Mouse (Mus musculus): ENCODE measurements around the gene Mybpc1. TPM values are rescaled to one million over a fixed set of nuclear protein-coding genes. Genes with fewer than 3 reads are reported as not detected.

The Mybpc1 gene
- total and polyA plus RNA-seq, 3 experiments = not detected

DNA sequence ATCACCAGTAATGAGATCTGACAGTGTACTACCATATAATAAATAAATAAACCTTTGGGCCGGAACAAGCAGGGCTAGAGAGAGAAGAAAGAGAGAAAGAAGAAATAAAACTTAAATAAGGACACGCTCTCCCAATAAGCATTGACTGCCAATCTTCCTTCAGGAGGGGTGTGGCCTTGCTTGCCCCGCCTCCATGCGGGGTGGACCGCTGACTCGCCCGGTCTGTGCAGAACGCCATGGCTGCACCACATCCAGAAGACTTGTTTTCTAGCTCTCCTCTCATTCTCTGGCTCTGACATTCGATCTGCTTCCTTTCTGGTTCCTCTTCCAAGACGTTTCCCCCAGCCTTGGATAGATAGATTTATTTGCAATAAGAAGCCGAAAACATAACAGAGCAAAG lies 8.1 kb upstream of the Mybpc1 start:
- Histone ChIP-seq H3K9me3 (replicated peaks; ENCODE audit: insufficient read depth, low read length) (no peaks in the 10 kb centered on the region), H3K27ac (ENCODE audit: control insufficient read depth, low read depth, low read length) (no peak overlapping the region), H3K9ac (ENCODE audit: control insufficient read depth, low read depth, low read length, poor library complexity, severe bottlenecking) (no peak overlapping the region), H3K27me3 (ENCODE audit: control insufficient read depth in 1 of 2, insufficient read depth in 2 of 2, low read length in 2 of 2) (no peaks in the 10 kb centered on the region), H3K4me3 (ENCODE audit: control insufficient read depth in 1 of 2, insufficient read depth in 1 of 2, low read depth in 2 of 2, low read length in 2 of 2) (no peak overlapping the region), H3K4me1 (ENCODE audit: control insufficient read depth in 1 of 2, insufficient read depth in 2 of 2, low read length in 2 of 2) (no peaks in the 10 kb centered on the region), H3K36me3 (ENCODE audit: control insufficient read depth in 1 of 2, insufficient read depth in 2 of 2, low read length in 2 of 2) (no peaks in the 10 kb centered on the region), H3K79me2 (ENCODE audit: control insufficient read depth, insufficient read depth, low read length, poor library complexity) (no peaks in the 10 kb centered on the region)
- no peak for DNase-seq (ENCODE audit: low read depth, low spot score)
- TF ChIP-seq POLR2AphosphoS5 (IDR thresholded peaks at IDR 0.05; ENCODE audit: borderline replicate concordance, low read depth, low read length) (no peak), ZMIZ1 (IDR thresholded peaks at IDR 0.05; ENCODE audit: low read depth, low read length) (no peak), UBTF (IDR thresholded peaks at IDR 0.05; ENCODE audit: borderline replicate concordance, insufficient read depth, low read depth, low read length) (no peak), SMC3 (IDR thresholded peaks at IDR 0.05; ENCODE audit: low read depth, low read length) (no peak), RAD21 (IDR thresholded peaks at IDR 0.05; ENCODE audit: low read depth, low read length) (no peak), HCFC1 (IDR thresholded peaks at IDR 0.05; ENCODE audit: low read depth, low read length) (no peak), NELFE (IDR thresholded peaks at IDR 0.05; ENCODE audit: low read depth, low read length) (no peak), USF1 (IDR thresholded peaks at IDR 0.05; ENCODE audit: low read depth, low read length) (no peak), CHD2 (IDR thresholded peaks at IDR 0.05; ENCODE audit: low read length) (no peak), MAFK (IDR thresholded peaks at IDR 0.05; ENCODE audit: borderline replicate concordance, low read depth, low read length) (no peak), RCOR1 (IDR thresholded peaks at IDR 0.05; ENCODE audit: low read depth, low read length) (no peak), MAX (IDR thresholded peaks at IDR 0.05; ENCODE audit: low read length) (no peak), BHLHE40 (IDR thresholded peaks at IDR 0.05; ENCODE audit: borderline replicate concordance, low read depth, low read length) (no peak), KAT2A (conservative IDR thresholded peaks at IDR 0.05; ENCODE audit: low read depth, low read length) (no peak), POLR2AphosphoS2 (IDR thresholded peaks at IDR 0.05; ENCODE audit: low read length) (no peak), USF2 (IDR thresholded peaks at IDR 0.05; ENCODE audit: borderline replicate concordance in 1 of 2, insufficient read depth in 1 of 2, low read depth in 1 of 2, low read length in 2 of 2) (no peak), MEF2A (IDR thresholded peaks at IDR 0.05; ENCODE audit: extremely low read depth, insufficient replicate concordance, low read depth, low read length, poor library complexity, severe bottlenecking) (no peak), CTCF (IDR thresholded peaks at IDR 0.05 in 2 of 3, conservative IDR thresholded peaks at IDR 0.05 in 1 of 3; ENCODE audit: control insufficient read depth in 1 of 3, insufficient read depth in 1 of 3, low read depth in 2 of 3, low read length in 3 of 3, poor library complexity in 1 of 3, severe bottlenecking in 1 of 3) (no peak), JUND (IDR thresholded peaks at IDR 0.05; ENCODE audit: low read depth, low read length) (no peak), ZC3H11A (IDR thresholded peaks at IDR 0.05; ENCODE audit: low read depth, low read length) (no peak)

DNA sequence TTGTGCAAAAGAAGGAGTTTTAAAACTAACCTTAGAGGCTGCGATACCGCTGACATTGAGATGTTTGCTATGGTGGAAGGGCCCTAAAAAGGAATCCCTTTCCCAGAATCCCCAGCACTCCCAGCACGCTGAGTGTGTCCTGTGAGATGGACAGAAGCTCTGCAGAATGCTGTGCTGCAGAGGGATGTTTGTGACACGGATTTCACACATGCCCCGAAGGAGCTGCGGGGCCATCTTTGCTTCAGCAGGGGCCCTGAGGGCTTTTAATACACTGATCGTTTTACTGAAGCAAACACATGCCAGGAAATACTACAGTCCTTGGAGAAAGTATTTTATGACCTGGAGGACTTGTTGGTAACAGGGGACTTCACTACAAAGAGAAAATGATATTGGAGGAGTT lies 1.7 kb upstream of the Mybpc1 start:
- H3K27me3 ChIP-seq (ENCODE audit: control insufficient read depth in 1 of 2, insufficient read depth in 2 of 2, low read length in 2 of 2) = peaks cover 0 to 3% of the 10 kb centered on the region in 2 experiments; a peak in 3 of 4 replicates
- no peaks in the 10 kb centered on the region for H3K79me2 ChIP-seq (ENCODE audit: control insufficient read depth, insufficient read depth, low read length, poor library complexity)
- H3K4me1 ChIP-seq (ENCODE audit: control insufficient read depth in 1 of 2, insufficient read depth in 2 of 2, low read length in 2 of 2) = no peaks in the 10 kb centered on the region
- TF ChIP-seq CHD1 (IDR thresholded peaks at IDR 0.05; ENCODE audit: low read depth, low read length) (no peak), UBTF (IDR thresholded peaks at IDR 0.05; ENCODE audit: borderline replicate concordance, insufficient read depth, low read depth, low read length) (no peak), ZMIZ1 (IDR thresholded peaks at IDR 0.05; ENCODE audit: low read depth, low read length) (no peak), USF2 (IDR thresholded peaks at IDR 0.05; ENCODE audit: borderline replicate concordance in 1 of 2, insufficient read depth in 1 of 2, low read depth in 1 of 2, low read length in 2 of 2) (no peak), NRF1 (IDR thresholded peaks at IDR 0.05; ENCODE audit: insufficient read depth, low read depth, low read length, poor library complexity, severe bottlenecking) (no peak), CTCF (IDR thresholded peaks at IDR 0.05 in 2 of 3, conservative IDR thresholded peaks at IDR 0.05 in 1 of 3; ENCODE audit: control insufficient read depth in 1 of 3, insufficient read depth in 1 of 3, low read depth in 2 of 3, low read length in 3 of 3, poor library complexity in 1 of 3, severe bottlenecking in 1 of 3) (no peak), POLR2A (IDR thresholded peaks at IDR 0.05; ENCODE audit: control insufficient read depth in 1 of 2, insufficient read depth in 1 of 2, low read depth in 1 of 2, low read length in 2 of 2, poor library complexity in 1 of 2) (no peak), E2F4 (IDR thresholded peaks at IDR 0.05; ENCODE audit: borderline replicate concordance, low read depth, low read length) (no peak), GATA1 (IDR thresholded peaks at IDR 0.05; ENCODE audit: low read depth, low read length) (no peak), ELF1 (IDR thresholded peaks at IDR 0.05; ENCODE audit: low read depth, low read length) (no peak), MYB (IDR thresholded peaks at IDR 0.05; ENCODE audit: low read depth, low read length) (no peak), MXI1 (IDR thresholded peaks at IDR 0.05; ENCODE audit: low read depth, low read length) (no peak), EP300 (IDR thresholded peaks at IDR 0.05; ENCODE audit: low read depth in 1 of 2, low read length in 2 of 2) (no peak)
- H3K9ac ChIP-seq (ENCODE audit: control insufficient read depth, low read depth, low read length, poor library complexity, severe bottlenecking) = no peak overlapping the region
- no peak overlapping the region for H3K27ac ChIP-seq (ENCODE audit: control insufficient read depth, low read depth, low read length)
- no peaks in the 10 kb centered on the region for H3K36me3 ChIP-seq (ENCODE audit: control insufficient read depth in 1 of 2, insufficient read depth in 2 of 2, low read length in 2 of 2)
- no peak overlapping the region for H3K4me3 ChIP-seq (ENCODE audit: control insufficient read depth in 1 of 2, insufficient read depth in 1 of 2, low read depth in 2 of 2, low read length in 2 of 2)
- no peaks in the 10 kb centered on the region for H3K9me3 ChIP-seq (replicated peaks; ENCODE audit: insufficient read depth, low read length)
- no peak for DNase-seq (ENCODE audit: low read depth, low spot score)
